Mouse (Mus musculus) cerebellum, adult 9-10 months (tissue): ENCODE data around the gene Gm8104.
"Not testable (repeated sequence)": the region's sequence is repeated elsewhere in the genome, so short reads cannot be mapped to it uniquely, and the experiment has no call there.

Experiments
- DNase-seq: peaks from one replicate; pipeline ENCODE4 v3.0.0; 2022

Gene Gm8104

DNA sequence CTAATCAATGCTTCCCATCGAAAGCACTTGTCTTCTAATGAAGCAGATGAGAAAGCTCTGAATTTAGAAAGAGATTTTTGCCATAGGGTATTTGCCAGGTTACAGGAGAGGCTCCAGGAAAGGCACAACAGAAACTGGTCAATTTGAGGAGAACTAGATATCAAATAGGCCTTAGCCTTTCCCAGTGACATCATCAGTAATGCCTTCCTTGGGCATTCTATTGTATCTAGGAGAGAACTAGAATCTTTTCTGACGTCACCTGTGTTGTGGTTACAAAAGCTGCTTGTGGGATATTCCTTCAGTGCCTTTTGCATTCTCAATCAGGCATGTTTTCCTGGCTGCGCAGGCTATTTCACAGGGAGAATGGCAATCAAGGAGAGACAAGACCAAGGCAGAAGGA lies at the start of gene Gm8104:
Gene Gm8104, plus strand, starts transcription at position 301 of the 400 bp plus-strand sequence.
- not testable (repeated sequence) for DNase-seq

DNA sequence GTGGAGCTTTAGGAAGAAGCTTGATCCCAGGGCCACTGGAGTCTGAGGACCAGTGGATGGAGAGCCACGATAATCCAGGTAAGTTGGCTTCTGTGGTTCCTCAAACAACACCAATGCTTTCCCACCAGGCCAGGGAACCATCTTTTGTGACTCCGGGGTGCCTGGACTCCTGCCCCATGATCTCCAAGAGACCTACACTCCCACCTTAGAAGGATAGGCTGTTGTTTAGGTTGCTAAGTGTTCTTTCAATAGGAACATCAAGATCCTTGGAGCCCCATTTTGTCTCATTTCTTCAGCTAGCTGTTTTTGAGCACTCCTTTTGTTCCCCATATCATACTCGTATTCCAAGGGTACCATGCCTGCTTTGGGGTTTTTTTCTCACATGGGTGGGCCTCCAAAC lies 42.3 kb upstream of the Gm8104 start:
- DNase-seq, result not testable (repeated sequence)

DNA sequence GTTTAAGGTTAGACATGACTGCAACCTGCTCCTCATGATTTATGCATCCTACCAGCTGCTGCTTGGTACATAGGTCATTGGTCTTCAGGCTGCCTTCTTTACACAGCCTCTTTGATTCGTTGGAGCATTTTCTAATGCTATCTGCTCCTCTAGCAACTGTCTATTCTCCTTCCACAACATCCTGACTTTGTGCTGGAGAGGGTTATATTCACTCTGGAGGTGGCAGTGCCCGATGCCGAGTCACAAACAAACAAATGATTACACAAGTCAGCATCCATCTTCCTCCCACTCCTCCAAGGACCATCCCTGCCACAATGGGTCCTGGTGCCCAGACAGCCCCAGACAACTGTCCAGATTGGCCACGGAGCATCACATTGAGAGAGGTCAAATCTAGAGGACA lies 40.2 kb upstream of the Gm8104 start:
- DNase-seq, result not testable (repeated sequence)

DNA sequence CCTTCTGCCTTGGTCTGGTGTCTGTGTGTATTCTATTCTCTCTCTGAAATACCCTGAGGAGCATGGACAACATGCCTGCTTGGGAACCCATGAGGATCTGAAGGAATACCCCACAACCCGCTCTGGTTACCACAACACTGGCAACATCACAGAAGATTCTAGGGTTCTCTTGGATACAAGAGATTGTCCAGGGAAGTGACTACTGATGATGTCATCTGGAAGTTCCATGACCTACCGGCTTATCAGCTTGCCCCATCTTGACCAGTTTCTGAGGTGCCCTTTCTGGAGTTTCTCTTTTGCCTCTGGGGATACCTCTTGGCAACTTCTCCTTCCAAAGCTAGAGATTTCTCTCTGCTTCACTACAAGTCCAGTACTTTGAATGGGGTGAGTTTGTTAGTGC lies 23.9 kb upstream of the Gm8104 start, which contains the start of gene Gm8094:
Gene Gm8094, minus strand, starts transcription at position 101 of the 400 bp plus-strand sequence.
- not testable (repeated sequence) for DNase-seq

DNA sequence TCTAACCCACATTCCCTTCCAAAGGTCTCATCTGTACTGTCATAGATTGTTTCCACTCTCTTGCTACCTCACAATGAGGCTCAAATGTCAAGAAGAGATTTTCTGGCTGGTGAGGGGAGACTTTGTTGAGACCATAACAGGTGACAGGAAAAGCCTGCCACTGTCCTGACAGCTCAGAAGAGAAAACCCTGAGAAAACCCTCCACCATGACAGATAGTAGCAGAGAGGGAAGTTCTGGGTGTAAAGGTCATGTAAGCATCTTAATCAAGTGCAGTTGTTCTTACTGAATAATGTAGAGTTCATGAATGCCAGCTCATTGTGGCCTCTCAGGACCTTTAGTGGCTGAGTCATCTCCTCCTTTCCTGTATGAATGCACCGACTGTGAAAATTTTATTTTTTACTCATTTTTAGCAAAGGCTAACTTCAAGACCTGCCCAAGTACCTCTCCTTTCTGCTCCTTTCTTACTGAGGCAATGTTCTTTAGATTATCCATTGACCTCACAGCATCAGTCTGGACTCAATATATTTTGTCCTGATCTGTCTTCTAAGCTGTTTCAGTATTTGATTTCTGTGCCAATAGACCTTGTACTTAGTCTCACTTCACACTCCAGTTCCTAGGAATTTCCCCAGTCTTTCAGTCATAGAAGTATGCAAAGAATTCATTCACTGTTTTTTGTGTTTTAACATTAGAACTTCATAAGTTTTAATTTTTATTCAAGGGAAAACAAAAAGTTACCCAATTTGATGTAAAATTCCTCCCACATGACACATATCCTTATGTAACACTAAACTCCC lies 15.3 kb upstream of the Gm8104 start:
- DNase-seq, result not testable (repeated sequence)

DNA sequence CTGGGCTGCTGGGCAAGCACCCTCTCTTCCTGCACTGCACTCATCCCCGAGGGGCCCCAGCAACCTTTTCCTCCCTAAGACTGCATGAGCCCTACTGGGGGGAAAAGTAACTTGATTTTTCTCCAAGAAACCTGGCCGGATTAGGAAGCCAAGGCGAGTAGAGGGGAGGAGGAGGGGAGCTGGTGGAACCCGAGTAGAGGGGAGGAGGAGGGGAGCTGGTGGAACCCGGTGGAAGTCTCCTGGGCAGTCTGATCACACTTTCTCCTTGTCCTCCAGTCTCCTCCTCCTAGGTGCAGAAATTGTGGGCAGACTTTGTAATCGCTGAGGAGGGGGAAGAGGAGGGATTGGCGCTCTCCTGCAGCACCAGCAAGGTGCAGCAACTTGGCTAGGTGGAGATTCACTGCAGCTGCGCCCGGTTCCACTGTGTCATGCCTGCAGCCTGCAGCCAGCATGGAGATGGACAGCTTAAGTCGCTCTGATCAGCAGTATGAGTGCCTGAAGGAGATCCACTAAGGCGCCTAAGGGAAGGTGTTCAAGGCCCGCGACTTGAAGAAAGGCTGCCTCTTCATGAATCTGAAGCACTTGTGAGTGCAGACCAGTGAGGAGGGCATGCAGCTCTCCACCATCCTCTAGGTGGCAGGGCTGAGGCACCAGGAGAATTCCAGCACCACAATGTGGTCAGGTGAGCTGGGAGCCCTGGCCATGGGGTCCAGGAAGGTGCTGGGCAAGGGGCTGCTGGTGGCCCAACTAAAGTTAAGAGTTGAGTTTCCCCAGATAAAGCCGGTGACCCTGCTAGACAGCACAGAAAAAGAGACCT lies 11.1 kb upstream of the Gm8104 start:
- DNase-seq, result not testable (repeated sequence)

DNA sequence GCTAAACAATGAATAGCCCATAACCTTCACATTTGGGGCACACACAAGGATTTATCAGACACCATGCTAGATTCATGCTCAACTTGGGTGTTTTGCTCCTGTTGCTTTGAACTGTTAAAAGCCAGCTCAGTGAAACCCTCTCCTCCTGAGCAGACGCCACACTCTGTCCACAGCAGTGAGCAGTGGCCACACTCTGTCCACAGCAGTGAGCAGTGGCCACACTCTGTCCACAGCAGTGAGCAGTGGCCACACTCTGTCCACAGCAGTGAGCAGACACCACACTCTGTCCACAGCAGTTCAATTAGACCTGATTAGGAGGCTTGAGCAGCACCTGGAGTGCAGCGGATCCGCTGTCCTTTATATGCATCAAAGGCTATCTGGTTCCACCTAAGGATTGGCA lies 19.3 kb downstream of the Gm8104 start:
- DNase-seq, result not testable (repeated sequence)

DNA sequence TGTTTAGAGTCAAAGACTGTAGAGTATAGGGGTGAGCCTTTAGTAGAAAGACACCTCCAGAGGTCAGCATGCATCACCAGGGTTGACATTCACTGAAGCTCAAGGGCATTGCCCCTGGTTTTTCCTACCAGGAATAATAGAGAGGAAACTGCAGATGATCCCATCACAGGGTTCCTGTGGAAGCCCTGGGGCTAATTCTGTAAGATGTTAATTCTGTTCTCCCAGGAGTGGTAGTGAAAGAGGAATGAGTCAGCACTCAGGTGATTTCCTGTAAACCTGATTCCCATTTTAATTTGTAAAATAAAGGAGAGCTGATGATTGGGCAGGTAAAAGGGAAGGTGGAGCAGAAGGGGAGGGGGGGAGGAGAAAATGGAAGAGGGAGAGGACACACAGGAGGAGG lies 25.9 kb downstream of the Gm8104 start:
- DNase-seq, result not testable (repeated sequence)
